8 mouse cellular contexts compared by ENCODE assay signal in the genomic region with DNA sequence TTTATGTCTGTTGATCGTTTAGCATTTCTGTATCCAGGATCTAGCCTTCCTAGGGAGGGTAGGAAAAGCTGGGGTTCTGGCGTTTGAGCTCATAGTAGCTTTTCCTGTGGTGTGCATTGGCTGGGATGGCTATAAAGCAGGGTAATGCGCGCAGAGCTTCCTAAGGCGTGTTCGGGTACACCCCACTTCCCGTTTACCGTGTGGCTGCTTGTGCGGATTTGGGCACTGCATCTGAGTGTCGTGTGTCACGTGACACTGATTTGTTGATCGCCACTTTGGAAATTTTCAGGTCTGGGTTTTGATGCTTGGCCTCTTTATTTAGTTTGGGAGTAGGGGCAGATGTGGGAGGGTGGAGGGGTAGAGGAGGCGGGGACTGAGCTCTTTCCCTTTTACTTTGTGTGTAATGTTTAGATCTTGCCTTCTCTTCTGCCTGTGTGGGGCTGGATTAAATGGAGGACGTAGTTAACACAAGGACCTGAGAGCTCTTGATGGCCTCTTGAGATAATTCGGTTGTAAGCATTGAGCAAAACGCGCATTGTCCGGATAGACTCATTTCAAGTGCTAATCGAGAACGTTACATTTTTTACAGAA.
A peak's percentile ranks its signal among the peaks of the same experiment; 100 is the strongest.
DNase-seq lines count a peak whose midpoint lies in the region; ATAC-seq and TF ChIP-seq lines count a peak whose summit lies in the region.

No protein-coding gene starts in this region.

- ATAC-seq in intestine, embryonic 16.5 days, result no peak
- ATAC-seq in lung, embryonic 16.5 days (ENCODE audit: low read depth), result peak; percentile 58

- no peaks in the 10 kb centered on the region for H3K36me3 ChIP-seq in intestine, embryonic 16.5 days (ENCODE audit: control insufficient read depth, insufficient read depth, low read length)
- H3K36me3 ChIP-seq in lung, embryonic 16.5 days (ENCODE audit: control insufficient read depth, insufficient read depth, low read length), result no peaks in the 10 kb centered on the region

- H3K9me3 ChIP-seq in intestine, embryonic 16.5 days (ENCODE audit: control insufficient read depth, low read length), result no peaks in the 10 kb centered on the region
- H3K9me3 ChIP-seq in lung, embryonic 16.5 days (ENCODE audit: control insufficient read depth, low read length), result no peaks in the 10 kb centered on the region

- peak overlapping the region; percentile 55 for H3K27ac ChIP-seq in embryonic fibroblast, embryonic 13.5 days (ENCODE audit: insufficient read depth, low read length)
- H3K27ac ChIP-seq in intestine, embryonic 16.5 days (ENCODE audit: low read length), result peak overlapping the region; percentile 45
- peak overlapping the region; percentile 23; the same call in 1 of the 2 replicates for H3K27ac ChIP-seq in lung, embryonic 16.5 days (ENCODE audit: low read length)

- no peak for TF ChIP-seq CTCF in embryonic fibroblast, embryonic 13.5 days (IDR thresholded peaks at IDR 0.05; ENCODE audit: borderline replicate concordance, insufficient read depth, low read length)

- peaks cover 8% of the 10 kb centered on the region for H3K4me1 ChIP-seq in embryonic fibroblast, embryonic 13.5 days (ENCODE audit: control insufficient read depth, insufficient read depth, low read length)
- H3K4me1 ChIP-seq in intestine, embryonic 16.5 days (ENCODE audit: control insufficient read depth, insufficient read depth, low read length), result peaks cover 14% of the 10 kb centered on the region; the same call in 1 of the 2 replicates
- peaks cover 11% of the 10 kb centered on the region for H3K4me1 ChIP-seq in lung, embryonic 16.5 days (replicated peaks; ENCODE audit: control insufficient read depth, insufficient read depth, low read length)

- peak overlapping the region; percentile 18 for H3K4me2 ChIP-seq in intestine, embryonic 16.5 days (ENCODE audit: low read depth, low read length)
- peak overlapping the region; percentile 13 for H3K4me2 ChIP-seq in lung, embryonic 16.5 days (ENCODE audit: low read depth, low read length)

- no peak overlapping the region for H3K4me3 ChIP-seq in embryonic fibroblast, embryonic 13.5 days (ENCODE audit: insufficient read depth, low read length)
- H3K4me3 ChIP-seq in intestine, embryonic 16.5 days (ENCODE audit: low read length), result no peak overlapping the region
- H3K4me3 ChIP-seq in lung, embryonic 16.5 days (ENCODE audit: low read length), result no peak overlapping the region

- peak; percentile 32 for DNase-seq in ES-CJ7 (ENCODE audit: low read depth, low spot score)
- DNase-seq in c-Kit-positive CD71-positive TER-119-positive erythroid progenitor cells, embryonic 14.5 days (ENCODE audit: low spot score), result no peak
- DNase-seq in right cerebral cortex, postnatal 36 days (ENCODE audit: low spot score in 2 of 2), result no peak
- DNase-seq in testis, postnatal 14 days (ENCODE audit: low spot score), result no peak
- no peak for DNase-seq in thymus, postnatal 10 days (ENCODE audit: low spot score in 2 of 2)

- no peak overlapping the region for H3K9ac ChIP-seq in intestine, embryonic 16.5 days (ENCODE audit: low read depth, low read length)
- H3K9ac ChIP-seq in lung, embryonic 16.5 days (ENCODE audit: low read length), result no peak overlapping the region

- no peaks in the 10 kb centered on the region for H3K27me3 ChIP-seq in intestine, embryonic 16.5 days (replicated peaks; ENCODE audit: control insufficient read depth, insufficient read depth, low read length)
- H3K27me3 ChIP-seq in lung, embryonic 16.5 days (ENCODE audit: control insufficient read depth, insufficient read depth, low read depth, low read length), result peaks cover 4% of the 10 kb centered on the region; the same call in 1 of the 2 replicates

- 42% methylated on average over 20 of the region's 20 CpGs for WGBS in intestine, embryonic 16.5 days
- 38% methylated on average over 20 of the region's 20 CpGs for WGBS in lung, embryonic 16.5 days

- TF ChIP-seq POLR2A in embryonic fibroblast, embryonic 13.5 days (IDR thresholded peaks at IDR 0.05; ENCODE audit: low read depth, low read length), result no peak
